Mouse (Mus musculus) lung, postnatal 25 days (tissue): Measurements from ENCODE around the gene Atg13.

Experiments used
- DNase-seq: peaks from one replicate; pipeline ENCODE4 v3.0.0; 2022; ENCODE audit warnings: low spot score

Atg13 gene

DNA sequence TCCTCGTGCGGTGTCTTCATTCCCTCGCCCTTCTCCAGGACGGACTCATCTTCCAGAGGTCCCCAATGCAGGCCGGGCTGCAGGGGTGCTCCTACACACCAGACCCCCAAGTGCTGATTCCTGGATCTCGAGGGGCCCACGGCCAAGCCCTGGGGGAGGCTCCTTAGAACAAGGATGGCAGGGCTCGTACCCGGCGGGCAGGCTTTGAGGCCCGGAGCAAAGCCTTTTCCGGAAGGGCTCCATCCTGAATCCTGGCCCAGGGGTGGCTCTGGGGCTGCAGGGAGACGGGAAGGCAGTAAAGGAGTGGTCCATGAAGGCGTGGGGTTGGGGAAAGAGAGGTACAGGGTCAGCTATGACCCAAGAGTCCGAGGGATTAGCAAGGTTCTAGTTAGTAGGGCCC, 61.2 kb downstream of the Atg13 start:
- DNase-seq: no peak

DNA sequence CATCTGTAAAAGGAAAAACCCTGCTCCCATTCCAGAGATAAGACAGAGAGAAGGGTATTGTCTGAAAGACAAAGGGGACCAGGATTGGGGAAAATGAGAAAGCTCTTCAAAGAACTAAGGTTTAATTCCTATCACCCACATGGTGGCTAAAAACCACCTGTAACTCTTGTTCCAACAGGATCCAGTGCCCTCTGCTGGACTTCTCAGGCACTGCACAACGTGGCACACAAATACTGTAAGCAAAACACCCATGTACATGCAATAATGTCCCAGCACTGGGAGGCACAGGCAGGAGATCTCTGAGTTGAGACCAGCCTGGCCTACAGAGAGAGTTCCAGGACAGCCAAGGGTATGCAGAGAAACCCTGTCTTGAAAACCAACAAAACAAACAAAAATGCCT, 63.6 kb downstream of the Atg13 start:
- peak; percentile 41 for DNase-seq

DNA sequence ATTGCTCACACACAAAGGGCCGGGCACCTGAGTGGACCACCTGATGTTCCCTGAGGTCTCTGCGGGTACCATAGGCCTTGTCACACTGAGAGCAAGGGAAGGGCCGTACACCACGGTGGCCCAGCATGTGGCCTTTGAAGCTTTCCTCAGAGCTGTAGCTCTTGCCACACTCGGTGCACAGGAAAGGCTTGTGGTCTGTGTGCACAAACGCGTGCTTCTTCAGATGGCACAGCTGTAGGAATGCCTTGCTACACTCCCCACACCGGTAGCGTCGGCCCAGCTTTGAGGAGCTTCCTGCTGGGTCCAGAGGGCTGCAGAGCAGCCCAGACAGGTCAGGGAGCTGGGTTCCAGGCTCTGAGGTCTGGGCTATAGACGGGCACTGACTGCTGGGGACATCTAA, 64.6 kb downstream of the Atg13 start:
- DNase-seq: no peak

DNA sequence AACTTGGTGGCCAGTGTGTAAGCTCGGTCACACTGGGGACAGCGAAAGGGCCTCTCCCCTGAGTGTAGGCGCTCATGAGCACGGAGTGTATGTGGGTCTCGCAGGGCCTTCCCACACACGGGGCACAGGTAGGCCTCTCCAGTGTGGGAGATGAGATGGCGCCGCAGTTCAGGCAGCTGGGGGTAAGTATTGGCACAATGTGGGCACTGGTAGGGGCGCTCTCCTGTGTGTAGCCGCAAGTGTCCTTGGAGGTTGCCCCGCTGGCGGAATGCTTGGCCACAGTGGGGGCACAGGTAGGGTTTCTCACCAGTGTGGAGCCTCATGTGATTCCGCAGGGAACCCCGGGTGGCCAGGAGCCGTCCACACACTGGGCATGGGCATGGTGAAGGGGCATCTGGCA, 65.0 kb downstream of the Atg13 start:
- DNase-seq: no peak

DNA sequence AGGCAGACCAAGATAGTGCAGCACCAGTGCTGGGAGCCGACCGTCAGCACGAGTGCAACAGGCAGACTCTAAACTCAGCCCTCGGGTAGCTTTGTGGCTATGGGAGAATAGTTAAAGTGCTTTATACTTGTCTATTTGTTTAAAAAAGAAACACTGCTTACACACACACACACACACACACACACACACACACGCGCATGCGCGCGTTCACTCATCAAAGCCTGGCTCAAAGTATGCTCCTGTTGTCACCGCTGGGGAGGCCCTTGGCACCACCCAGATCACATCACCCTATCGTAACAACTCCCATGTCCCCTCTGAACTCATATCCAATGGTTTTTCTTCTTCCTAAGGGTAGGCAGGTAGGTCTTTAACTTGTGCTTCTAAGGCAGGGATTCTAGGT, 66.4 kb downstream of the Atg13 start:
- DNase-seq: no peak

DNA sequence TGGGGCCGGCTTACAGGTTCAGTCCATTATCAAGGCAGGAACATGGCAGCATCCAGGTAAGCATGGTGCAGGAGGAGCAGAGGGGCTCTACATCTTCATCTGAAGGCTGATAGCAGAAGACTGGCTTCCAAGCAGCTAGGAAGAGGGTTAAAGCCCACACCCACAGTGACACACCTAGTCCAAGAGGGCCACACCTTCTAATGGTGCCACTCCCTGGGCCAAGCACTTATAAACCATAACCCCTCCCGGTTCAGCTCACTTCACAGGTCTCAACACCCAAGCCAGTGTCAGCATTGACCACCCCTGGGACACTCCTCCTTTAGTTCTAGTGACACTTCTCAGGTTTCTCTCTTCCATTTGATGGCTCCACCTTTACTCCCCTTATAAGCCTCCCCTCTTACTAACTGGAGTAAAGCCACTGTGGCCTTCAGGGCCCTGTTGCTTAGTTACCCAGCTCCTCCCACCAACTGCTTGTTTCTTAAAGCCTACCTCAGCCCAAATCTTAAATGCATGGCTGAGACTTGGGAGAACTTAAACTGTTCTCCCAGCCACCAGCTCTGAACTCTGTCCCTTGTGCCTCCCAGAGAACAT, 67.5 kb downstream of the Atg13 start:
- no peak for DNase-seq

DNA sequence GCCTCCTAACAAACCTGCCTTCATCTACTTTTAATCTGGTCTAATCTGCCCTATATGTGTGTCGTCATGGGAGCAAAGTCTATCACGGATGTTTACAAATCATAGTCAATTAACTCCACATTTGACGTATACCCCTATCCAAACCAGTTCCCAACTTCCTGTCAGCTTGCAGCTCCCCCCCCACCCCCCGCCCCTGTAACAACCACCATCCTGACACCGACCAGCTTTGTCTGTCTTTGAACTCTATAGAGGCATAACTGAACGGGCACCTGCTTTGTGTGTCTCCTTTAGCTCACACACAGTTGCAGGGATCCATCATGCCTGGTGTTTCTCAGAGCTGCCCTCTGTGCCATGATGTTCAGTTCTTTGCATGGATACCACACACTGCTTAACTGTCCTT, 71.4 kb downstream of the Atg13 start:
- DNase-seq: no peak

DNA sequence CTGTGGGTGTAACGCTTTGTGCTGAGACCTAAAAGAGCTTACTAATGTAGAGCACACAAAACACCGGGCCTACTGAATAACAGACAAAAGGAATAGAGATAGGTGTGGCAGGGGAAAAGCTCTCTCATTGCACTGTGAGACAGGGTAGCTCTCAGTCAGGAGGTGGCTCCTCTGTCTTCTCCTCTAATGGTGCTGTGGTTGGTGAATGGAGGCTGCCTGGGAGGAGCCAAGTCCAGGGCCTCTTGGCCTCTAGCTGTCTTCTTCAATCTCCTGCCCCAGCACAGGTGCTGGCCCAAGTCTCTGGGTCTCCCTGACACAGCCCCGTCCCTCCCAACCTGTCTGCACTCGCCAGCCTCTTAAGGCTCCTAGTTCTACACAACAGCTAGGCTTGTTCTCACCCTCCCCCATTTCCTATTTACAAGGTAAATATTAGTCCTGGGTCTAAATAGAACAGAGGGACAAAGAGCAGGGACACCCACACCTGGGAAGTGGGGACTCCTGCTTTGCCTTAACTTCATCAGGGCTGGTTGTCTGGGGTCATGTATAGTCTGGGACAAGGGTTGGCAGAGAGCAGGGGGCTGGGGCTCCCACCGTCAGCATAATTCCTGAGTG, 73.5 kb downstream of the Atg13 start:
- DNase-seq: no peak

DNA sequence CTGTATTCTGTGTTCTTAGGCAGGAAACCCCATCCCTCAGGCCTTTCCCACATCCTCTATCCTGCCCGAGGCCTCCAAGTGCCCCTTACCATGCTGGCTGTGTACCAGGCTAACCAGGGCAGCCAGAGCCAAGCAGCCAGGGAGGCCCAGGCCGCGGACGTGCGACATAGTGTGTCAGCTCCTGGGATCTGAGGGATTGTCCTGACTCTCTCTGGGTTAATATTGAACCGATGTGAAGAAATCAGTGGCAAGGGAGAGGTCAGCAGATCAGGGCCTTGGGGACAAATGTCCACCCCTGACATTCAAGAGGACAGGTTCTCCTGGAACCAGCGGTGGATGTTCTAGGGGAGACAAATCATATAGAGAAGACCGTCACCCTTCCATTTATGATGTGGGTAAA, 74.1 kb downstream of the Atg13 start, which contains the start of gene F2:
Gene F2 (minus strand): TSS at position 186 of the 400 bp plus-strand sequence.
- DNase-seq: no peak

DNA sequence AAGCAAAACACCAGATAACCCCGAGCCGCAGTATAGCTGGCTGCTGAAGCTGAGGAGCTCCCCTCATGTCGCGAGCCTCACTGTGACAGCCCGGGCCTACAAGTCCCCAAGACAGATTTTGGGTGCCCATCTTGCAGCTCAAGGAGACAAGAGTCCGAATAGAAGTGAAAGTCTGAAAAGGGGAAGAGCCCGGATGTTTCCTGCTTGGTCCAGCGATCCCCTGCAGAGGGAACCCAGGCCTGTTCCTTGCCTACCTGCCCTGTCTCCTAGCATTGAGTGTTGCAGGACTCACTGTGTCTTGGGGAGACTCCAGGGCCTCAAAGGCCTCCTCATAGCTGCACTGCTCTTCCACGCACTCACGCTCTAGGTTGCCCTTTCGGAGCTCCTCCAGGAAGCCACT, 74.9 kb downstream of the Atg13 start:
- no peak for DNase-seq

DNA sequence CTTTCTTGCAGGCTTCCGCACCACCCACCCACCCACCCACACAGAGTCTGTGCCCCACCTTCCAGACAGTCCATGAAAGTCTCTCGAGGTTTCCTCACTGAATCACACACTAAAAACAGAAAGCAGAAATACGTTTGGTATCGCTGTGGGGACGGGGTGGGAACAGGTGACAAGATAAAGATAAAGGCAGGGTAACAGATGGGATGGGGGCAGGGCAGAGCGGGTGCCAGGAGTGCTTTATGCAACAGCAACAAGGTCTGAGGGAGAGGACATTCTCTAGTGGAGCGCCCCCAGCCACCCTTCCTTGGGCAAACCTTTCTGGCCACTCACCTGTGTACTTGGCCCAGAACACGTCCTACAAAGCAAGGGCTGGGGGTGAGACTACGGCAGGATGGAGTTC, 75.5 kb downstream of the Atg13 start:
- no peak for DNase-seq

DNA sequence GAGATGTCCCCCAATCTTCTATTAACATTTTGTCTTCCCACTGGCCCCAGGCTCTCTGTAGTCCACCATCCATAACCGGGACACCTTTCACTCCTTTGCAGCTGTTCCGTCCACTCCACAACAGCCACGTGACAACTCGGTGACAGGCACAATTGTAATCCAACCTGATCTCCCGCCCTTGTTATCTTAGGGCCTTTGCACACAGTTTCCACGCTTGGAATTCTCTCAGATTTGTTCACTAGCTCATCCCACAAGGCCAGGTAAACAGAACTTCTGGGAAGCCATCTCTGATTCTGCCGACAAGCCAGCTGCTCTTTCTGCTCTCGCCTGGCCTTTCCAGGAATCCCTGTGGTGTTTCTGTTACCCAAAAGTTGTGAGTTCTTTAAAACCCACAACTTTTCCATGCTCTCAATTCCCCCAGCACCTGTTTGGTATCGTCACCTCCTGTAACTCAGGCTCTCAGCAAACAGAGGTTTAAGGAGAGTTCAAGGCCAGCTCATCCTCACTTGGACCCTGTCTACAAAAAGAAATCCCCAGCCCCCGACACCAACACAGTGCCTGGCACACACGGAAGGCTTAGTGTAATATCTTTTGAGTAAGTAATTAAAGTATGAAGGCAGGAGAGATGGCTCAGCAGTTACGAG, 76.9 kb downstream of the Atg13 start:
- no peak for DNase-seq

DNA sequence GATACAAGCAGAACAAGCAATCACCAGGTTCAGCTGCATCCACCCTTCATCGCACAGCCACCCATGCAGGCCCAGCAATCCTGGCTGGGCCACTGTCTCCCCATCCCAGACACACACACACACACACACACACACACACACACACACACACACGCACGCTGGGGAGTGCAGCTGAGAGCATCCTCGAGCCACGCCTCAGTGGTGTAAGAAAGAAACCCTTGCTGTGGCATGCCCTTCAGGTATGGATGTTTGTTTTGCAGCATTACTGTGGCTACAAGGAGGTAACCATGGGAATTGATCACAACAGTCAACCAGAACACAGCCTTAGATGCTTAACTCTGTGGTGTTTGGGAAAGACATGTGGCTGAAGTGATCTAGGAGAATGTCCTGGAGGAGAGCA, 78.1 kb downstream of the Atg13 start:
- no peak for DNase-seq

DNA sequence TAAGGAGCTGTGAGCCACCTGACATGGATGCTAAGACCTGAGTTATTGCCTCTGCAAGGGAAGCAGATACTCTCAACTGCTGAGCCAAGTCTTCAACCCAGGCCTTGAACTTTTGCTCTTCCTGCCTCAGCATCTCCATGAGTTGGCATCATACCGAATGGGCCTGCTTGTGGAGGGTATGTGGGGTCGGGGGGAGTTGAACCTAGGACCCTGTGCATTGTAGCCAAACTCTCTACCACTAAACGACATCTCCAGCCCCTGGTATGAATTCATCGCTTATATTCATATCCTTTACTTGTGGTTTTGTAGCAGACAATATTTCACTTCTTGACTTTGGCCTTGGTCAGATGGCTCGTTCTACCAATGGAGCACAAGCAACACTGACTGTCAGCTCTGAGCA, 78.5 kb downstream of the Atg13 start:
- DNase-seq: no peak

DNA sequence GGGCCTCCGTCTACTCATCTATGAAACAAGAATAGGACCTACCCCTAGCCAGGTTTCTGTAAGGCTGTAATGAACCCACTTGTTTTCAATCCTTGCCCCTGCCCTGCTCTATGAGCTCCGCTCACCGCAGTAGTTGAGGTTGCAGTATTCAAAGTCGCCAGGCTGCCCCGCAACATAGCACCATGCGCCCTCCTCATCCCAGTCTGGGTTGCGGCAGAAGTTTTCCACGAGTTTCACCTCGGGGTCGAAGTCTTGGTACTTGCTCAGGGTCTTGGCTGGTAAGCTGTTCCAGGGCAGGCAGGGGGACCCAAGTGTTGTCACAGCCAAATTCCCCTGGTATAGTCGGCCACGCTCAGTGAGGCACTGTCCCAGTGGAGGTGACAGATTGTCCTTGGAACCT, 80.0 kb downstream of the Atg13 start:
- DNase-seq: no peak

DNA sequence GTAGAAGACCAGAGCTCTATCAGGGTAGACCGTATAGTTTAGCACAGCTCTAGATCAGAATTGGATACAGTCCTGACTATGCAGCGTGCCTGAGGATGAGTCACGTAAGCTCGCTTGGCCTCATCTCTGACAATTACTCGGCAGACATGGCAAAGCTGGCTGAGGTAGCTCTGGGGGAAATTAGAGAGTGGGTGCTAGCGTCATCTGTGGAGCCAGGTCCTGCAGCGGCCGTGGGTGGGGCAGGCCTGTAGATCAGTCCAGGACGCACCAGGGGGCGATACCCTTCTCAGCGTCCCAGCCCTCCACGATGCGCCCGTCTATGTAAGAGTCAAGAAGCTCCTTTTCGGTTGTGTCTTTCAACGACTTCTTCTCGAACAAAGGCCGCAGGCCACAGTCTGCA, 80.7 kb downstream of the Atg13 start:
- no peak for DNase-seq

DNA sequence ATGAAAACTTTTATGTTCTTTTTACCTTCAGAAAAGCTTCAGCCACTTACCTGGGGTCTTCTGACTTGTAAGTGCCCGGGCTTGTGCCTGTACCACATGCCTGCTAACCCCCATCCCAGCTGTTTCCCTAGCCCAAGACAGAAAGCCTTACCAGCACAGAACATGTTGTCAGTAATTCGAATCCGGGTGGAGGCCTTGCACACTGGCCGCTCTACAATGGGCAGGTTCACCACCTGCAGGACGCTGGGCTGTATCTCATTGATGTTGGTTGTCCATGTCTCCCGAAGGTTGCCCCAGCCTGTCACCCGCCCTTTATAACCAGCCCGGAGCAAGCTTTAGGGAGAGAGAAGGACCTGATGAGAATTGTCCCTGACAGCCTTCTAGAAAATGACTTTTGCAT, 82.2 kb downstream of the Atg13 start:
- DNase-seq: no peak

DNA sequence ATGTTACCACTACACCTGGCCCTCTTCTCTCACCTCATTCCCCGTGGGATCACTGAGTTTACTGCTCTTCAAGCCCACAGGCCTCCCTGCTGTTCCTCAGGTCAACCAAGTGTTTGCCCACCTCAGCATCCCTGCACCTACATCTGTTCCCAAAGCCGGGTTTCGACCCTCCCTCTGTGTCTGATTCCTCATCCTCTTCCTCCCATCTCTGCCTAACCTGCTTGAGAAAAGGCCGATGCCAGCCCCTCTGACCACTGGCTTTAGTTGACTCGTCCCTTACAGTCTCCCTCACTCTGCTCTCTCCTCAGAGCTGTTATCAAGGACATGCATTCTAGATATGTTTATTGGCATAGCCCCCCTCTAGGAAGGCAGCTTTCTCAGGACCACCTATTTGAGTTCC, 82.9 kb downstream of the Atg13 start:
- no peak for DNase-seq
